Mouse (Mus musculus) heart, adult 11 months (tissue): Measurements from ENCODE around the gene E130308A19Rik.

ENCODE experiments used
- DNase-seq: peaks from one replicate; pipeline ENCODE4 v3.0.0; 2022

Gene E130308A19Rik

DNA sequence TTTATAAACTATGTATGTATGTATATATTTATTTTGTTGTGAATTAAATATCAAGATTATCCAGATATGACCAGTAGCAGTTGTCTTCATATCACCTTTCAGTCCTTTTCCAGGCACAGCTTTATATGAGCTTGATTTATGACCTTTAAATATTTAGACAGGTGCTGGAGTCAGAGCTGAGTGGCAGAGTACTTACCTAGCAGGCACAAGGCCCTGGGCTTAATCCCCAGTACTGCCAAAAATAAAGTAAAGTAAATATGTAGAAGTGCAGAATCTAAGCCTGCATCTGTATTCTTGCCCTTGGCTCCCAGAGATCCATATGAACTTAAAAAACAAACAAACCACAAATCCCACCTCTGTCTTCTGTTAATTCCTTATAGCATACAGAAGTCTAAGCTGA lies 163.0 kb downstream of the E130308A19Rik start:
- DNase-seq = no peak

- peak; percentile 53 for DNase-seq
Measured at GRCm38 (mm10) chr4:59793626-59794025, 167.6 kb downstream of the E130308A19Rik start.

DNA sequence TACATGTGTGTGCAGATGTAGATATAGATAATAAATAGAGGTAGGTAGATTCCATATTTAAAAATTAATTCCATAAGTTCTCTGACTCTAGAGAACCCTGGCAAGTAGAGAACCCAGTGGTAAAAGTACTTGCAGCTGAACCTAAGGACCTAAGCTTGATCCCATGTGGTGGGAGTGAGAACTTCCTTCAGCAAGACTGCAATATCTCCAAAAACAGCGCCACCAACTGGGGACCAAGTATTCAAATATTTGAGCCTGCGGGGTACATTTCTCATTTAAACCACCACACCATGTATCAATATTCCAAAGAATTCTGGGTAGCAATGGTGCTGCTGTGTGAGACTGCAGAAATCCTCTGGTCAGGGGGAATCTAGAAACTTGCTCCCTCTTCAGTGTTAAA lies 168.1 kb downstream of the E130308A19Rik start:
- peak; percentile 27 for DNase-seq

GRCm38 (mm10) chr4:59795788-59796455 lies 169.9 kb downstream of the E130308A19Rik start:
- DNase-seq = peak; percentile 61

- peak; percentile 61 for DNase-seq
Measured at GRCm38 (mm10) chr4:59800181-59800580, 174.2 kb downstream of the E130308A19Rik start.

DNA sequence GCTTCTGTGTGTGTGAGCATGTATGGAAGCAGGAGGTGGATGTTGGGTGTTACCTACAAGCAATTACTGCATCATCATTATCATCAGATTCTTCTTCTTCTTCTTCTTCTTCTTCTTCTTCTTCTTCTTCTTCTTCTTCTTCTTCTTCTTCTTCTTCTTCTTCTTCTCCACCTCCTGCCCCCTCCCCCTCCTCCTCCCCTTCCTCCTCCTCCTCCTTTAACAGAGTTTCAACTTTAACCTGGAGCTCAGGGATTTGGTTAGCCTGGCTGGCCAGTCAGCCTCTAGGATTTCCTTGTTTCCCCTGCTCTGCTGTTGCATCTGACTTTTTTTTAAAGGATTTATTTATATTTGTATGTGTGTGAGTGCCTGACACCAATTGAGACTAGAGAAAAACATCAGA lies 175.5 kb downstream of the E130308A19Rik start, which contains the start of gene Inip:
Inip (minus strand) TSS at position 101 of the 400 bp plus-strand sequence.
- DNase-seq = no peak

GRCm38 (mm10) chr4:59802107-59802506 lies 176.1 kb downstream of the E130308A19Rik start:
- peak; percentile 72 for DNase-seq

- no peak for DNase-seq
Measured at GRCm38 (mm10) chr4:59802792-59803191, 176.8 kb downstream of the E130308A19Rik start.

GRCm38 (mm10) chr4:59803358-59803757 lies 177.3 kb downstream of the E130308A19Rik start:
- peak; percentile 95 for DNase-seq

- DNase-seq = peak; percentile 30
Measured at GRCm38 (mm10) chr4:59804754-59805153, 178.7 kb downstream of the E130308A19Rik start.

DNA sequence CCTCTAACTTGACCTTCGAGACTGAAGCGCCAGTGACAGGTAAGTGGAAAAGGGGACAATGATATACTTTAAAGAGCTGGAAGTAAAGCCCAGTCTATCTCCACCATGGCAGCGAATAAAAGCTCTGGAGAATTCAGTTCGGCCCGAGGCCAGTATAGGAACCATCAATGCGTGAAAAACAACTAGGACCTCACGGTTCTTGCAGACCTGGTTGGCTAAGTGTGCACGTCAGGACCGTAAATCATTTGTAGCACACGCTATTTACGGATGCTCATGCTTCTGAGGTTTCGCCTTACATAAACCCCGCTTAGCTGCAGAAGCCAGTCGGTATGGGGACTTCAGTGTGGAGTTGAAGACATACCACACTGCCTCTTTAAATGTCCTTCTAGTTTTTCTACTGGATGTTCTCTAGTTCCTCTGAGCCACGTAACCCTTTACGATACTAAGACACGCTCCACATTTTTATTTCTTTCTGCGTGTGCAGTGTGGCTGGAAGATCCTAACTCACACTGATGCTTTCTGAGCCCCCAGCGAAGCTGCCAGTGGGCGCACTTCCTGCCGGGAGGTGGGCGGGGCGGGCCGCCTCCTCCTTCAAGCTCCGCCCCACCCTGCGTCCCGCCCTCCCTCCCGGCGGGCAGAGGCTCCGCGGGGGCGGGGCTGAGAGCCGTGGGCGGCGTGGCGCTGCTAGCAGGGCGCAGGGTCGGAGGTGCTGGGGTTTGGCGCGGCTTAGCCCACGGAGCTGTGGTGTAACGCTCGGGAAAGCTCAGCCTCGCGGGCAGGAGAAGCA lies 179.4 kb downstream of the E130308A19Rik start, which contains the start of gene Snx30:
Snx30 (plus strand) TSS at position 660 of the 787 bp plus-strand sequence.
- DNase-seq = peak; percentile 99

GRCm38 (mm10) chr4:59805968-59806878 lies 180.2 kb downstream of the E130308A19Rik start:
- peak; percentile 97 for DNase-seq

DNA sequence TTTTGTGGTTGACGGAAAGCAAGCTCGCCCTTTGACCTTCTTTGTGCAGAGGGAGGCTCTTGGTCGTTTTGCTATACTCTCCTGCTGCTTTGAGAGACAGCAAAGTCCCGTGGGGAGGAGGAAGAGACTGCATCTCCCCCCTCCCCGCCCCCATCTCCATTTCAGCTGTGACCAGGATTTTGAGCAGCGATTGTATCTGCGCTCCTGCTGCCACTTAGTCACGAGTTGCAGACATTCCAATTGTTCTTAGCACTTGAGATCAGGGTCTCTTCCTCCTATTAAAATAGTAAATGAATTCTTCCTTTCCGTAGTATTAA lies 180.8 kb downstream of the E130308A19Rik start:
- DNase-seq = no peak

DNA sequence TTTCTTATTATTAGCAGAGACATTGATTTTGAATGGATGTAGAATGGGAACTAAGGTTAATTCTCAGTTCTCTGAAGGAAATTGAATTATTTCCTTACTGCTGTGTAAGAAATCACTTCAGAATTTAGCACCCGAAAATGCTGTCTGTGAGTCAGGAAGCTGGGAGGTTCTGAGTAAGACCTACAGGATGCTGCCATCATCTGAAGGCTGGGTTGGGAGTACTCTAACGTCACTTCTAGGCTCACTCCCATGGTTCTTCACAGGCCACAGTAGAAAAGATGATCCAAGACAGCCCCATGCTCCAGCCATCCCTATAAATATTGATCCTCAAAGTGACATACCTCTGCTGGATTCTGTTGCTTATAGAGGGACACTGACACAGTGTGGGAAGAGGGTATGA lies 181.5 kb downstream of the E130308A19Rik start:
- no peak for DNase-seq

DNA sequence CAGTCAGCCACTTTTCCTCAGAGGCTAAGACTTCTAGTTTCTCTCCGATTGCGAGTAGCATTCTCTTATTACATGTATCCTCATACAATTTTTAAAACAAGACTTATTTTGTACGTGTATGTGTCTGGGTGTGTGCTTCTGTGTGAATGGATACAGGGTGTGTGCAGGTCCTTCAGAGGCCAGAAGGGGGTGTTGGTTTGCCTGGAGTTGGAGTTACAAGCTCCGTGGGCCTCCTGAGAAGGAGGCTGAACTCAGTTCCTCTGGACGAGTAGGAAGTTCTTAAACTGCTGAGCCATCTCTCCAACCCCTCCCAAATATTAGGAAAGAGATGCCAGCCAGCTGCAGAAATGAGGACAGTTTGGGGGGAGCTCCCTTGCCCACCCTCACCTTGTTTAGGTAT lies 182.4 kb downstream of the E130308A19Rik start:
- DNase-seq = peak; percentile 94
